Mouse (Mus musculus) embryonic fibroblast, embryonic 13.5 days (primary cell): ENCODE measurements around the gene Maml3. TPM values are rescaled to one million over a fixed set of nuclear protein-coding genes. Genes with fewer than 3 reads are reported as not detected.

ENCODE experiments used
- H3K27ac ChIP-seq: 2 replicates; pipeline ENCODE4 v1.5.1; 2012; ENCODE audit warnings: low read length, control low read depth, inconsistent platforms; ENCODE audit not compliant: insufficient read depth
- H3K4me1 ChIP-seq: 2 replicates; pipeline ENCODE4 v1.6.1; 2011; ENCODE audit warnings: low read length; ENCODE audit not compliant: control insufficient read depth, insufficient read depth
- H3K4me3 ChIP-seq: 2 replicates; pipeline ENCODE4 v1.5.1; 2011; ENCODE audit warnings: mild to moderate bottlenecking, control low read depth, low read length; ENCODE audit not compliant: insufficient read depth
- CTCF ChIP-seq: IDR thresholded peaks from 2 replicates; pipeline ENCODE4 v1.5.1; 2011; ENCODE audit warnings: mild to moderate bottlenecking, control low read depth, low read length, moderate library complexity, borderline replicate concordance; ENCODE audit not compliant: insufficient read depth
- POLR2A ChIP-seq: IDR thresholded peaks from 2 replicates; pipeline ENCODE4 v1.6.1; 2011; ENCODE audit warnings: low read depth, mild to moderate bottlenecking, control low read depth, low read length, moderate library complexity
- polyA plus RNA-seq: library from polyadenylated mRNA; stranded (reverse); fragments of >200 nt; gene quantifications from 2 replicates; pipeline ENCODE4 v1.2.4, GENCODE M21; 2011; ENCODE audit warnings: low read depth; ENCODE audit not compliant: missing spikeins, insufficient read length

Maml3 gene
- polyA plus RNA-seq, 1 experiment = 2.2 TPM

DNA sequence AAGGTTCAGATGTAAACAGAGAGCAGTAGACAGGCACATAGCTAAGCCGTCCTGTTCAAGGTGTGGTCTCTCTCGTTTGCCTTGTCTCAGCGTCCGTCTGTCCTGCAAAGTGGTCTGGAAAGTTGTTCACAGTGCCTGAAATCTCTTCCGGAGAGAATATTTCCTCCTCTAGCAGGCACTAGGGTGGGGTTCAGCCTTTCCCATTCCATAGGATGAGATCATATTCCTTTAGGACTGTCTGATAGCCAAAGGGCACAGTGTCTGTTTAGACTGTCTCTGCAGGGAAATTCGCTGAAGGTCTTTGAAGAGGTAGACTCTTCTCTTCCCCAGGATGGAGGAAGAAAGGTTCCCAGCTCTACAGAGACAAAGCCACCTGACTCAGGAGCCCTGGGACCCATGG is 255.4 kb downstream of the Maml3 start:
- Histone ChIP-seq H3K4me3 (no peak overlapping the region), H3K27ac (no peak overlapping the region), H3K4me1 (no peaks in the 10 kb centered on the region)
- TF ChIP-seq POLR2A (no peak), CTCF (no peak)

DNA sequence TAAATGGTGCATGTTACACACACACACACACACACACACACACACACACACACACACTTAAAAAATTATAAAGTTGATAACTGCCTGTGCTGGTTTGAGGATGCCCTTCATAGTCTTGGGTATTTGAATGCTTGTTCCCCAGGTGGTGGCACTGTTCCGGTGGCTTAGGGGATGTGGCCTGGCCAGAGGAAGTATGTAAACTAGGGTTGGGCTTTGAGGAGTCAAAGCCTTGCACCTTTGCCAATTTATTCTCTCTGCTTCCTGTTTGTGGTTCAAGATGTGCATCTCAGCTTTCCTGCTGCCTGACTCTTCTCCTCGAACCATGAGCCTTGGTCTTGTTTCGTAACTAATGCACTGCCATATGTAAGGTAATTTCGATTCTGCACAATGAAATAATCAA is 257.6 kb downstream of the Maml3 start:
- no peak overlapping the region for H3K4me3 ChIP-seq
- no peak overlapping the region for H3K27ac ChIP-seq
- TF ChIP-seq POLR2A (no peak), CTCF (no peak)
- no peaks in the 10 kb centered on the region for H3K4me1 ChIP-seq

DNA sequence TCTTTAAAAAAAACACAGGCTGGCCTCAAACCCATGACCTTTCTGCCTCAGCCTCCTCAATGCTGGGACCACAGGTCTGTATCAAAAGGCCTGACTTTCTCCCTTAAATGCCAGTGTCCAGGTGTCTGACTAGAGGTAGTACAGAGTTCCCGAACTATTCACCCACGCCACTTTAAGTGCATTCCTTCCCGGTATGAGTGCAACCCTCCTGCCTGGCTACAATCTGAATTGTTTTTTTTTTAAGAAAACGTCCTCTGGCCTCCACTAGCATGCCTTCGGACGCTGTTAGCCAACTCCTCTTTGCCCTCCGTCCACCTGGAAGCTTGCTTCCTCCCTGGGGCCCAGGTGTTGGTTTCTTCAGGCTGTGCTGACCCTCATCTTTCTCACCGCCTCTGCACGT is 260.6 kb downstream of the Maml3 start:
- no peak overlapping the region for H3K27ac ChIP-seq
- no peak overlapping the region for H3K4me3 ChIP-seq
- TF ChIP-seq CTCF (no peak), POLR2A (no peak)
- H3K4me1 ChIP-seq = no peaks in the 10 kb centered on the region

DNA sequence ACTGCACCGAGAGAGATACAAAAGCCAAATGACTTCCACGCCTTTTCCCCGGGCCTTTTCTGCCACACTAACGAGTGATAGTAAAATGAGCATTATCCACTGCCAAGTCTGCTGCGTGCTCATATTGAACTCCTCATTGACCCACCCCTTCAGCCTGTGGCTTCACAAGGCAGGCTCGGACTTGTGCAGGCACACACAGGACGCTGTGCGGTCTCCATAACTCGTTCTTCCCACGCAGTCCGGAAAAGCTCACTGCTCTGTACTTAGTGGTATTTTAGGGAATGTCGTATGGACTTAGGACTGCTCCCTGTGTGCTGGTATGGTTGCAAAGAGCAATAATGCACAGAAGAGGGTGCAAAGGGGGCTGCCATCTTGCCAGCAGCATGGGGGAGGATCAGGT is 262.7 kb downstream of the Maml3 start:
- TF ChIP-seq POLR2A (no peak), CTCF (no peak)
- Histone ChIP-seq H3K4me3 (no peak overlapping the region), H3K27ac (no peak overlapping the region), H3K4me1 (no peaks in the 10 kb centered on the region)

DNA sequence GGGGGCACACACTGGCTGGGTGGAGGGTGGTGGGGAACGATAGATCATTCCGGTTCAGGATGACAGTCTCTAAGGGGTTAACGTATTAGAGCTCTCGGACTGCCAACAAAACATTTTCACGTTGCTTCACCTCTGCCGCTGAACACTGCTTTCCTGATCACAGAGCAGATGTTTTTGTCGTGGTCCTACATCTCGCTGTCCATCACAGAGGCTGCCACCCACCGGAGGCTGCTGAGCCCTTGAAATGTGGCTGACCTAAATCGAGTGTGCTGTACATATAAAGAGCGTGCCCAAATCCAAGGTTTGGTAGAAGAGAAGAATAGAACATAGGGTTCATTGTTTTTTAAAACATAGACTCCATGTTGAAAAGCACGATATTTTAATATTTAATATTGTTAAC is 263.3 kb downstream of the Maml3 start:
- no peak overlapping the region for H3K4me3 ChIP-seq
- TF ChIP-seq POLR2A = no peak
- no peak for TF ChIP-seq CTCF
- no peaks in the 10 kb centered on the region for H3K4me1 ChIP-seq
- no peak overlapping the region for H3K27ac ChIP-seq

DNA sequence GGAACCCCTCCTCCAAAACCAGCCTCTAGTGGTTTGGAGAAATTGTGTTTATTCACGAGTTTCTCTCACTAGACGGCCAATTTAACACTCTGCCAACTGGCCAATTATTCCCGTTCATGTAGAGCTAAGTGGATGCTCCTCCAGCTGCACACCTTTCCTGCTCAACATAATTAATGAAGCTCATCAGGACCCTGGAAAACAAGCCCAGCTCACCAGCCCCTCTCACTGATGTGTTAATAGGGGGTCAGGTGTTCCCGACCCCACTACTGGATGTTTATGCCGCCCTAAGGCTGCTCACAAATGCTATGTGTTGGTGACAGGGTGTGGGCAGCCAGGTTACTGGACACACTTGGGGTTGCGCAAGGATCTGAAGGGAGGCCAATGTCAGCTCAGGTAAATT is 263.7 kb downstream of the Maml3 start:
- TF ChIP-seq POLR2A = no peak
- TF ChIP-seq CTCF = no peak
- H3K4me1 ChIP-seq = no peaks in the 10 kb centered on the region
- no peak overlapping the region for H3K27ac ChIP-seq
- no peak overlapping the region for H3K4me3 ChIP-seq

DNA sequence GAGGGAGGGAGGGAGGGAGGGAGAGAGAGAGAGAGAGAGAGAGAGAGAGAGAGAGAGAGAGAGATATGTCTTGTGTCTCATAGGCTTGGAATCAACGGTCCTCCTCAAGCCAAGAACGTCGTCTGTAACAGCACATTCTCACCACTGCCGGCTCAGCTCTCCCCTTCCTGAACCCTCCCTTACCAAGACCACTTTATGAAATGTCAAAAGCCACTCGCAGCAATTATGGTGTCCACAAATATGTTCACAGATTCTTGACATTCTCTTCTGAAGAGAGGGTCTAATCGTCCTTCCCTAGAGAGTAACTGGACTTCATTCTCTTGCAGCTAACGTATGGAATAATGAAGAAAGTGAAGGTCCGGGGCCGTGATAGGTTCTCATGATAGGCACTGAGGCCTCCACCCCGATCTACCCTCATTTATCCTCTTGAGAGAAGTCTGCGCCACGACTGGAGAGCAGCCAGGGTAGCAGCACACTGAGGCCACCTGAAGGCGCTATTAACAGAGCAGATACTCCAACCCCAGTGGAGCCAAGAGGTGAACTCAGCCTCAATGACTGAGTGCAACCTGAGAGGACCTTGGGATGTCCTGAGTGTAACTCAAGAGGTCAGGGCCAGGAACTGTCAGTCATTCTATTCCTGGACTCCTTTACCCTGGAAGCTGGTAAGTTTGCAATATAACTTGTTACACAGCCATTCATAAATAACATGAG is 264.6 kb downstream of the Maml3 start:
- Histone ChIP-seq H3K4me1 (no peaks in the 10 kb centered on the region), H3K27ac (no peak overlapping the region), H3K4me3 (no peak overlapping the region)
- TF ChIP-seq CTCF = no peak
- TF ChIP-seq POLR2A = no peak

DNA sequence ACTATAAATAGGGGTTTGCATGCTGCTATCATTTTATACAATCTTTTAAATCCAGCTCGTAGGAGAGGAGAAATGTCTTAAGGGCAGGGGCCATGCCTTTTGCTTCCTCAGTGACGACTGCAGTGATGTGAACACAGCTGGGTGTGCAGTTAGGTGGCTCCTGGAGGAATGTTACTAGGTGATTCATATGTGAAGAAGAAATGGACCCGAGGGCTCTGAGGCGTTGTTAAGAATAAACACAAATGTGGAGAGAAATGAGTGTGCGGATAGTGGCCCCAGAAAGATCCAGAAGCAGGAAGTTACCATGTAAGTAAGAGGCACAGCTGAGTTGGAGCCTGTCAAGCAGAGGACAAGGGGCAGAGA is 265.5 kb downstream of the Maml3 start:
- Histone ChIP-seq H3K4me3 (no peak overlapping the region), H3K4me1 (no peaks in the 10 kb centered on the region), H3K27ac (no peak overlapping the region)
- no peak for TF ChIP-seq POLR2A
- no peak for TF ChIP-seq CTCF

DNA sequence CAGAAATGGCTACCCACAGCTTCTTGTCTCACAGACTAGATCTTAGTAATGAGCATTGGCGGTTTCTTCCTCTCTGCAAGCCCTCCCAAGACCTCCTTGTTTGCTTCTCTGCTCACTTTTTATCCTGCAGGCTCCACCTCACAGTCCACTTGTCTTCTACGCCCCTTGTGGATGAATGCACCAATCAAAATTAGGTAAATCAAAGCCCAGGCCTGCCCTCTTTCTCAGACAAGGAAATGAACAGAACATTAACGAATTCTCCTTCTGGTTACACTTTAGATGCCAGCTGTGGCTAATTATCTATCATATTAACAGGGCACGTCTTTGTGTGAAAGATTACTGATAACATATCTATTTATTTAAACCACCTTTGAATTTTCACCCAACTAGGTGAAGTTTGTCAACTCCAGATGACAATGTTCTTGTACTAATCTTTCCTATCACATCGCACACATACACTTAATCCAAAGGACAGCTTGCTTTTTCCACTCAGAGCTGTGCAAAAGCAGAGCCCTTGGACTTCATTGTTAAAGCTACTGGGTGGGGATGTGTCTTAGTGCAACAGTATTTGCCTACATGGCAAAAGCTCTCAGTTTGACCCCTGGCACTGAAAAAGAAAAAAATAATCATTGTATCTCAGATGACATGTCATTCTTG is 266.1 kb downstream of the Maml3 start:
- Histone ChIP-seq H3K4me1 (no peaks in the 10 kb centered on the region), H3K27ac (no peak overlapping the region)
- TF ChIP-seq CTCF (no peak), POLR2A (no peak)

DNA sequence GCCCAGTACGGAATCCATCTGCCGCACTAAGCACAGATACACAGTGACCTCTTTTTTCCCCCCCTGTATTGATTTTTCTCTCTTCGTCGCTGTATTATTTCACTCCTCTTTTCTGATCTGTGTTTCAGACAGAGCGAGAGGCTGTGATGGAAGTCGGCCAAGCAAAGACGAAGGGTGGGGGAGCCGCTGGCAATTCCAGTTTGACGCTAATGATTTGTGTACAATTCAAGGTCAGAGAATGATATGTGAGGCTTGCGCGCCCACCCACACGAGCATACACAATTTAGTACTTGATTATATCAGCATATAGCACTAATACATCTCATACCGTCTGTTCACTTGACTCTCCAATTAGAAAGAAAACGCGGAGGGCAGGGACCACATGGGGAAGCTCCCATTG is 271.9 kb downstream of the Maml3 start:
- H3K4me3 ChIP-seq = no peak overlapping the region
- no peak for TF ChIP-seq POLR2A
- no peak for TF ChIP-seq CTCF

More for the DNA sequence above, 266.1 kb downstream of the Maml3 start:
- no peak overlapping the region for H3K4me3 ChIP-seq

More for the DNA sequence above, 271.9 kb downstream of the Maml3 start:
- Histone ChIP-seq H3K27ac (no peak overlapping the region), H3K4me1 (no peaks in the 10 kb centered on the region)
